Mouse (Mus musculus): ENCODE results near the gene Antxr1. TPM values are rescaled to one million over a fixed set of nuclear protein-coding genes. Genes with fewer than 3 reads are reported as not detected.

Gene Antxr1
- polyA plus RNA-seq, 1 experiment from 2014 or later: 3.6 TPM

GRCm38 (mm10) chr6:87326932-87327331, 8.7 kb downstream of the Antxr1 start:
- Histone ChIP-seq H3K4me1 (peaks cover 7% of the 10 kb centered on the region), H3K9me3 (replicated peaks) (no peaks in the 10 kb centered on the region), H3K4me3 (no peak overlapping the region), H3K27ac (replicated peaks) (no peak overlapping the region), H3K27me3 (ENCODE audit: low read depth, poor library complexity, severe bottlenecking) (no peaks in the 10 kb centered on the region), H3K36me3 (no peaks in the 10 kb centered on the region)
- DNase-seq (ENCODE audit: low spot score): no peak
- WGBS: 83% methylated on average over 2 of the region's 2 CpGs

- H3K36me3 ChIP-seq: no peaks in the 10 kb centered on the region
- no peak overlapping the region for H3K4me3 ChIP-seq
- H3K27me3 ChIP-seq (ENCODE audit: low read depth, poor library complexity, severe bottlenecking): no peaks in the 10 kb centered on the region
- no peaks in the 10 kb centered on the region for H3K9me3 ChIP-seq (replicated peaks)
- H3K27ac ChIP-seq (replicated peaks): no peak overlapping the region
- 88% methylated on average over 2 of the region's 2 CpGs for WGBS
- no peak for DNase-seq (ENCODE audit: low spot score)
- H3K4me1 ChIP-seq: 0 out of 2 replicates have a peak, but pooled peaks cover 2% of the 10 kb centered on the region
Measured at GRCm38 (mm10) chr6:87323381-87323780, 12.2 kb downstream of the Antxr1 start.

- H3K4me1 ChIP-seq: no peaks in the 10 kb centered on the region
- no peak for DNase-seq (ENCODE audit: low spot score)
- H3K9me3 ChIP-seq (replicated peaks): no peaks in the 10 kb centered on the region
- 94% methylated on average over 7 of the region's 7 CpGs for WGBS
- H3K4me3 ChIP-seq: no peak overlapping the region
- no peaks in the 10 kb centered on the region for H3K36me3 ChIP-seq
- no peaks in the 10 kb centered on the region for H3K27me3 ChIP-seq (ENCODE audit: low read depth, poor library complexity, severe bottlenecking)
- no peak overlapping the region for H3K27ac ChIP-seq (replicated peaks)
Measured at GRCm38 (mm10) chr6:87318651-87319050, 17.0 kb downstream of the Antxr1 start.

GRCm38 (mm10) chr6:87316966-87317365, 18.7 kb downstream of the Antxr1 start:
- no peaks in the 10 kb centered on the region for H3K4me1 ChIP-seq
- H3K9me3 ChIP-seq (replicated peaks): no peaks in the 10 kb centered on the region
- 94% methylated on average over 8 of the region's 8 CpGs for WGBS
- no peak overlapping the region for H3K4me3 ChIP-seq
- H3K27me3 ChIP-seq (ENCODE audit: low read depth, poor library complexity, severe bottlenecking): no peaks in the 10 kb centered on the region
- DNase-seq (ENCODE audit: low spot score): no peak
- no peak overlapping the region for H3K27ac ChIP-seq (replicated peaks)
- H3K36me3 ChIP-seq: peaks cover 2% of the 10 kb centered on the region

GRCm38 (mm10) chr6:87312761-87313160, 22.9 kb downstream of the Antxr1 start:
- Histone ChIP-seq H3K36me3 (peaks cover 45% of the 10 kb centered on the region), H3K9me3 (replicated peaks) (no peaks in the 10 kb centered on the region), H3K27me3 (ENCODE audit: low read depth, poor library complexity, severe bottlenecking) (no peaks in the 10 kb centered on the region), H3K27ac (replicated peaks) (no peak overlapping the region), H3K4me3 (no peak overlapping the region), H3K4me1 (no peaks in the 10 kb centered on the region)
- DNase-seq (ENCODE audit: low spot score): no peak
- 87% methylated on average over 4 of the region's 4 CpGs for WGBS

- Histone ChIP-seq H3K9me3 (replicated peaks) (no peaks in the 10 kb centered on the region), H3K36me3 (peaks cover 26% of the 10 kb centered on the region), H3K4me1 (peaks cover 20% of the 10 kb centered on the region), H3K27ac (replicated peaks) (no peak overlapping the region), H3K4me3 (no peak overlapping the region), H3K27me3 (ENCODE audit: low read depth, poor library complexity, severe bottlenecking) (no peaks in the 10 kb centered on the region)
- DNase-seq (ENCODE audit: low spot score): no peak
- WGBS: 90% methylated on average over 8 of the region's 8 CpGs
Measured at GRCm38 (mm10) chr6:87304486-87304885, 31.1 kb downstream of the Antxr1 start.

- Histone ChIP-seq H3K36me3 (peaks cover 8% of the 10 kb centered on the region), H3K9me3 (replicated peaks) (no peaks in the 10 kb centered on the region), H3K27ac (replicated peaks) (no peak overlapping the region), H3K27me3 (ENCODE audit: low read depth, poor library complexity, severe bottlenecking) (no peaks in the 10 kb centered on the region), H3K4me1 (peaks cover 20% of the 10 kb centered on the region), H3K4me3 (no peak overlapping the region)
- no peak for DNase-seq (ENCODE audit: low spot score)
- WGBS: 78% methylated on average over 5 of the region's 5 CpGs
Measured at GRCm38 (mm10) chr6:87302746-87303145, 32.9 kb downstream of the Antxr1 start.

- Histone ChIP-seq H3K36me3 (peaks cover under 1% of the 10 kb centered on the region), H3K27me3 (ENCODE audit: low read depth, poor library complexity, severe bottlenecking) (no peaks in the 10 kb centered on the region), H3K9me3 (replicated peaks) (no peaks in the 10 kb centered on the region), H3K4me3 (no peak overlapping the region), H3K27ac (replicated peaks) (peak overlapping the region; percentile 42; the same call in 1 of the 2 replicates), H3K4me1 (peaks cover 20% of the 10 kb centered on the region)
- no peak for DNase-seq (ENCODE audit: low spot score)
- WGBS: 57% methylated on average over 4 of the region's 4 CpGs
Measured at GRCm38 (mm10) chr6:87301991-87302390, 33.6 kb downstream of the Antxr1 start.

- no peak overlapping the region for H3K27ac ChIP-seq (replicated peaks)
Measured at GRCm38 (mm10) chr6:87294904-87295303, 40.7 kb downstream of the Antxr1 start.

GRCm38 (mm10) chr6:87292911-87293851, 42.4 kb downstream of the Antxr1 start:
- Histone ChIP-seq H3K9me3 (replicated peaks) (0 out of 2 replicates have a peak, but pooled peaks cover 6% of the 10 kb centered on the region), H3K27ac (replicated peaks) (no peak overlapping the region), H3K4me1 (no peaks in the 10 kb centered on the region), H3K4me3 (no peak overlapping the region), H3K36me3 (peaks cover 8% of the 10 kb centered on the region), H3K27me3 (ENCODE audit: low read depth, poor library complexity, severe bottlenecking) (no peaks in the 10 kb centered on the region)
- DNase-seq (ENCODE audit: low spot score): no peak
- 90% methylated on average over 18 of the region's 18 CpGs for WGBS

More at GRCm38 (mm10) chr6:87294904-87295303, 40.7 kb downstream of the Antxr1 start:
- no peaks in the 10 kb centered on the region for H3K27me3 ChIP-seq (ENCODE audit: low read depth, poor library complexity, severe bottlenecking)
- DNase-seq (ENCODE audit: low spot score): no peak
- peaks cover 1% of the 10 kb centered on the region; the same call in 1 of the 2 replicates for H3K4me1 ChIP-seq
- H3K36me3 ChIP-seq: peaks cover 8% of the 10 kb centered on the region
- no peak overlapping the region for H3K4me3 ChIP-seq
- H3K9me3 ChIP-seq (replicated peaks): 0 out of 2 replicates have a peak, but pooled peaks cover 6% of the 10 kb centered on the region
- WGBS: 92% methylated on average over 3 of the region's 3 CpGs

- 92% methylated on average over 6 of the region's 6 CpGs for WGBS
- no peak overlapping the region for H3K4me3 ChIP-seq
- no peak for DNase-seq (ENCODE audit: low spot score)
- H3K4me1 ChIP-seq: no peaks in the 10 kb centered on the region
- no peak overlapping the region for H3K27ac ChIP-seq (replicated peaks)
- H3K27me3 ChIP-seq (ENCODE audit: low read depth, poor library complexity, severe bottlenecking): no peaks in the 10 kb centered on the region
- H3K36me3 ChIP-seq: peaks cover 38% of the 10 kb centered on the region
- H3K9me3 ChIP-seq (replicated peaks): 0 out of 2 replicates have a peak, but pooled peaks cover 6% of the 10 kb centered on the region
Measured at GRCm38 (mm10) chr6:87287251-87287650, 48.4 kb downstream of the Antxr1 start.

GRCm38 (mm10) chr6:87285365-87285749, 50.3 kb downstream of the Antxr1 start:
- H3K4me1 ChIP-seq: no peaks in the 10 kb centered on the region
- WGBS: 94% methylated on average over 7 of the region's 7 CpGs
- H3K27ac ChIP-seq (replicated peaks): no peak overlapping the region

GRCm38 (mm10) chr6:87284716-87285364, 50.8 kb downstream of the Antxr1 start:
- no peaks in the 10 kb centered on the region for H3K4me1 ChIP-seq
- no peak overlapping the region for H3K27ac ChIP-seq (replicated peaks)
- H3K4me3 ChIP-seq: no peak overlapping the region
- H3K27me3 ChIP-seq (ENCODE audit: low read depth, poor library complexity, severe bottlenecking): no peaks in the 10 kb centered on the region; the same call in 1 of the 2 replicates
- no peaks in the 10 kb centered on the region for H3K9me3 ChIP-seq (replicated peaks)
- 92% methylated on average over 11 of the region's 11 CpGs for WGBS
- peaks cover 40% of the 10 kb centered on the region for H3K36me3 ChIP-seq
- no peak for DNase-seq (ENCODE audit: low spot score)

More at GRCm38 (mm10) chr6:87285365-87285749, 50.3 kb downstream of the Antxr1 start:
- no peak for DNase-seq (ENCODE audit: low spot score)
- H3K36me3 ChIP-seq: peaks cover 40% of the 10 kb centered on the region
- no peak overlapping the region for H3K4me3 ChIP-seq
- no peaks in the 10 kb centered on the region for H3K9me3 ChIP-seq (replicated peaks)
- no peaks in the 10 kb centered on the region for H3K27me3 ChIP-seq (ENCODE audit: low read depth, poor library complexity, severe bottlenecking)
